Mouse (Mus musculus): ENCODE measurements around the gene Tmem251.

DNA sequence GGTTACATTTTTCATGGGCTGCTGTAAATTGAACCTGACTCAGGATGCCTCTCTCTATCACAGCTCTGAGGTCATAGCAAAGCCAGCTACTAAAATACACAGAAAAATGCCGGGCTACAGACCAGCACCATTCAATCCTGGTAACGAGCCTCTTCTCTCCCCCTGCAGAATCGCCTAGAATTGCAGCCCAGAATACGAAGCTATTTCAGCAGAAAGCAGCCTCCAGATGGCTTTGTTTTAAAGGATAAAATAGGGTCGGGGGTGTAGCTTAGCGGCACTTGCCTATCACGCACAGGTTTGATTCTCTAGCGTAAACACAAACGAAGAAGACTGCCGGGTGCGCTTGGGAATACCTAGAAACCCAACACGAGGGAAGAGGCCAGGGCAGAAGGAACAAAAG, 43.1 kb upstream of the Tmem251 start:
- TF ChIP-seq CHD2 (IDR thresholded peaks at IDR 0.05; ENCODE audit: low read depth, low read length) (no peak), HCFC1 (IDR thresholded peaks at IDR 0.05; ENCODE audit: borderline replicate concordance, insufficient read depth, low read length) (no peak), MAFK (IDR thresholded peaks at IDR 0.05; ENCODE audit: insufficient read depth, low read depth, low read length) (no peak), ZC3H11A (IDR thresholded peaks at IDR 0.05; ENCODE audit: borderline replicate concordance, low read depth, low read length) (no peak)
